Mouse (Mus musculus): ENCODE data around the gene Prpsap1. TPM values are rescaled to one million over a fixed set of nuclear protein-coding genes. Genes with fewer than 3 reads are reported as not detected.

Prpsap1 gene
- polyA plus RNA-seq, 1 experiment from 2014 or later, result 183 TPM

DNA sequence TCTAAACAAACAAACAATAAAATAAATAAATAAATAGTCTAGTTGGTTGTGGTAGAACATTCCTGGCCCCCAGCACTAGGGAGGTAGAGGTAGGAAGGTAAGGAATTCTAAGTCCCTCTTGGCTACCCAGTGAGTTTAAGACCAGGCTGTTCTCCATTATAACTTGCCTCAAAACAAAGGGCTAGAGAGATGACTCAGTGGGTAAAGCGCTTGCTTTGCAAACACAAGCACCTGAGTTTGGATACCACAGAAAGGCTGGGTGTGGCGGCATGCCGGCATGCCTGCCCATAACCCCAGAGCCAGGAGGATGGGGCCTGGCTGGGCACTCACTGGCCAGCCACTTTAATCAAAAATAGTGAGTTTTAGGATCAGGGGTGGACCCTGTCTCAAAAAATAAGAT lies 28.0 kb upstream of the Prpsap1 start:
- Histone ChIP-seq H3K9me3 (ENCODE audit: control insufficient read depth, low read length) (no peaks in the 10 kb centered on the region), H3K36me3 (ENCODE audit: control insufficient read depth, insufficient read depth, low read length) (no peaks in the 10 kb centered on the region), H3K9ac (ENCODE audit: low read length) (no peak overlapping the region), H3K4me2 (no peak overlapping the region), H3K4me3 (ENCODE audit: low read depth, low read length) (no peak overlapping the region), H3K27ac (ENCODE audit: low read depth, low read length) (no peak overlapping the region), H3K27me3 (ENCODE audit: control insufficient read depth, insufficient read depth, low read length) (no peaks in the 10 kb centered on the region), H3K4me1 (ENCODE audit: control insufficient read depth, insufficient read depth, low read length) (no peaks in the 10 kb centered on the region)
- DNase-seq (ENCODE audit: low spot score, missing footprints) (no peak), ATAC-seq (ENCODE audit: low FRiP score) (no peak)
- 86% methylated on average over 3 of the region's 3 CpGs for WGBS

DNA sequence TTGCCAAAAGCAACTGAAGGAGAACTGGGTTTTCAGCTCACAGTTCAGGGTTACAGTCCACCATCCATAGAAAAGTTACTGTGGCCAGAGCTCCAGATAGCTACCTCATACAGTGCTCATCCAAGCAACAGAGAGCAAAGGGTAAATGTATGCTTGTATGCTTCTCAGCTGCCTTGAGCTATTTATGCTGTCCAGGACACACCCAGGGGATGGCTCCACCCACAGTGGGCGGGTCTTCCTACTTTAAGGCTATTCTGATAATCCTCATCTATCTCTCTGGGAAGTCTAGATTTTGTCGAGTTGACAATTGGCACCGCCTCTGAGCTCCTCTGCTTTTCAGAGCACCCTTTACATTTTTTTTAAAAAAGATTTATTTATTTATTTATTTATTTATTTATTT lies 27.1 kb upstream of the Prpsap1 start:
- ATAC-seq (ENCODE audit: low FRiP score), result no peak
- Histone ChIP-seq H3K4me2 (no peak overlapping the region), H3K27ac (ENCODE audit: low read depth, low read length) (no peak overlapping the region), H3K4me1 (ENCODE audit: control insufficient read depth, insufficient read depth, low read length) (no peaks in the 10 kb centered on the region), H3K27me3 (ENCODE audit: control insufficient read depth, insufficient read depth, low read length) (no peaks in the 10 kb centered on the region), H3K36me3 (ENCODE audit: control insufficient read depth, insufficient read depth, low read length) (no peaks in the 10 kb centered on the region), H3K4me3 (ENCODE audit: low read depth, low read length) (no peak overlapping the region), H3K9me3 (ENCODE audit: control insufficient read depth, low read length) (no peaks in the 10 kb centered on the region), H3K9ac (ENCODE audit: low read length) (no peak overlapping the region)
- DNase-seq (ENCODE audit: low spot score, missing footprints), result no peak
- WGBS, result 64% methylated on average over 3 of the region's 3 CpGs

GRCm38 (mm10) chr11:116518482-116518881 lies 24.5 kb upstream of the Prpsap1 start:
- no peak for ATAC-seq (ENCODE audit: low FRiP score)
- no peak overlapping the region for H3K27ac ChIP-seq (ENCODE audit: low read depth, low read length)
- DNase-seq (ENCODE audit: low spot score, missing footprints), result no peak
- H3K9me3 ChIP-seq (ENCODE audit: control insufficient read depth, low read length), result no peaks in the 10 kb centered on the region
- 80% methylated on average over 8 of the region's 8 CpGs for WGBS
- no peaks in the 10 kb centered on the region for H3K4me1 ChIP-seq (ENCODE audit: control insufficient read depth, insufficient read depth, low read length)
- no peak overlapping the region for H3K4me3 ChIP-seq (ENCODE audit: low read depth, low read length)
- H3K9ac ChIP-seq (ENCODE audit: low read length), result no peak overlapping the region
- H3K27me3 ChIP-seq (ENCODE audit: control insufficient read depth, insufficient read depth, low read length), result peaks cover 4% of the 10 kb centered on the region
- no peak overlapping the region for H3K4me2 ChIP-seq
- no peaks in the 10 kb centered on the region for H3K36me3 ChIP-seq (ENCODE audit: control insufficient read depth, insufficient read depth, low read length)

DNA sequence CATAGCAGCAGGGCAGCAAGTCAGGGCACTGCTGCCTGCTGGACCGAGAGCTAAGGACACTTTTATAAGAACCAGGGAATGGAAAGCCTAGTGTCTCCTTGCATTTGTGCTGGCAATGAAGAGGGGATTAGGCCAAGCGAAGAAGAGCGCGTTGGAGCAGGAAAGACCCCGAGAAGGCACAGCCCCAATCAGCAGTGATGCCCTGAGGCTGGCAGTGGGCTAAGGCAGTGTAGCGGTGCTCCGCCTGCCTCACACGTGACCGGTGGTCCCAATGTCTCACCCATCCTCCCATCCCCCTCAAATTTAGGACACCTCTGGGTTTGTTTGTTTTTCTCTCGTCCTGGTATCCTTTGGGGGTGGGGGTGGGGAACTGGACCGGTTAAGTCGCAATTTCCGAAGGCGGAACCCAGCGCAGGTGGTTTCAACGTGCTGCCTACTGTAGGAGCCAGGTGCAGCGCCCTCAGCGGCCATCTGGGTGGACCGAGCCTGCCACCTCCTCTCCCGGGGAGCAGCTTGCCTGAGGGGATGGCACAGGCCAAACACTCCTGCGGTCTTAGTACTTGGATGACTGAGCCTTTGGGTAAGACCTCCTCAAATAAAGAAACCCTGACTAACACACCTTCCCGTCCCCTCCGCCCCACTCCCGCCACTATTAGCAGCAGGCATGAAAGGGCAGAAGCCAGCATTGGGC lies 21.5 kb upstream of the Prpsap1 start:
- no peak overlapping the region for H3K4me3 ChIP-seq (ENCODE audit: low read depth, low read length)
- no peaks in the 10 kb centered on the region for H3K9me3 ChIP-seq (ENCODE audit: control insufficient read depth, low read length)
- no peak for ATAC-seq (ENCODE audit: low FRiP score)
- peaks cover 4% of the 10 kb centered on the region for H3K27me3 ChIP-seq (ENCODE audit: control insufficient read depth, insufficient read depth, low read length)
- peak overlapping the region; percentile 32 for H3K4me2 ChIP-seq
- WGBS, result 16% methylated on average over 24 of the region's 24 CpGs
- peak overlapping the region; percentile 24; the same call in 1 of the 2 replicates for H3K9ac ChIP-seq (ENCODE audit: low read length)
- no peaks in the 10 kb centered on the region for H3K4me1 ChIP-seq (ENCODE audit: control insufficient read depth, insufficient read depth, low read length)
- H3K27ac ChIP-seq (ENCODE audit: low read depth, low read length), result no peak overlapping the region
- DNase-seq (ENCODE audit: low spot score, missing footprints), result no peak
- H3K36me3 ChIP-seq (ENCODE audit: control insufficient read depth, insufficient read depth, low read length), result no peaks in the 10 kb centered on the region

DNA sequence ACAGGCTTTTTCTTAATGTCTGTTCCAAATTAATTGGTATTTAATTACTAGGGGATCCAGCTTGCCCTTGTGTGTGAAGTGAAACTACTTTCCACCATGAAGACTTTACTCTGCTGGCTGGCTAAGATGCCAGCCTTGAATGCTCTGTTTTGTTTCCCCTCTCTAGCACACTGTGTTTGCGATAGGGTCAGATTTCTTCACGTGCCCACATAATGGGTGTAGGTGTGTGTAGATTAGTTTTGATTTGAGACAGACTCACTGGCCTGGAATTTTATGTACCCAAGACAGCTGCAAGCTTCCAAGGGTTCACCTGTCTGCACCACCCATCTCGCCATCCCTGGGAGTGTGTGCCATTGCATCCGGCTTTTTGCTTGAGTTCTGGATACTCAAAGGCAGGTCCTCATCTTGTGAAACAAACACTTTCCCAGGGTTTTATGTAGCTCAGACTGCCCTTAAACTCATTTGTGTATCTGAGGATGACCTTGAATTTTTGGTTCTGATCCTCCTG lies 19.6 kb upstream of the Prpsap1 start:
- Histone ChIP-seq H3K9ac (ENCODE audit: low read length) (no peak overlapping the region), H3K27ac (ENCODE audit: low read depth, low read length) (no peak overlapping the region), H3K36me3 (ENCODE audit: control insufficient read depth, insufficient read depth, low read length) (no peaks in the 10 kb centered on the region), H3K27me3 (ENCODE audit: control insufficient read depth, insufficient read depth, low read length) (peaks cover 4% of the 10 kb centered on the region), H3K4me1 (ENCODE audit: control insufficient read depth, insufficient read depth, low read length) (no peaks in the 10 kb centered on the region), H3K4me3 (ENCODE audit: low read depth, low read length) (no peak overlapping the region), H3K4me2 (no peak overlapping the region), H3K9me3 (ENCODE audit: control insufficient read depth, low read length) (no peaks in the 10 kb centered on the region)
- ATAC-seq (ENCODE audit: low FRiP score) (no peak), DNase-seq (ENCODE audit: low spot score, missing footprints) (no peak)
- WGBS, result 86% methylated on average over 4 of the region's 4 CpGs

- WGBS, result 81% methylated on average over 6 of the region's 6 CpGs
- no peak for DNase-seq (ENCODE audit: low spot score, missing footprints)
- H3K27ac ChIP-seq (ENCODE audit: low read depth, low read length), result no peak overlapping the region
- H3K27me3 ChIP-seq (ENCODE audit: control insufficient read depth, insufficient read depth, low read length), result peaks cover 4% of the 10 kb centered on the region
- ATAC-seq (ENCODE audit: low FRiP score), result no peak
- H3K9me3 ChIP-seq (ENCODE audit: control insufficient read depth, low read length), result no peaks in the 10 kb centered on the region
- H3K9ac ChIP-seq (ENCODE audit: low read length), result no peak overlapping the region
- H3K4me2 ChIP-seq, result no peak overlapping the region
- no peak overlapping the region for H3K4me3 ChIP-seq (ENCODE audit: low read depth, low read length)
- H3K4me1 ChIP-seq (ENCODE audit: control insufficient read depth, insufficient read depth, low read length), result no peaks in the 10 kb centered on the region
- H3K36me3 ChIP-seq (ENCODE audit: control insufficient read depth, insufficient read depth, low read length), result no peaks in the 10 kb centered on the region
Observed at GRCm38 (mm10) chr11:116512987-116513386, 19.0 kb upstream of the Prpsap1 start.

GRCm38 (mm10) chr11:116512154-116512553 lies 18.2 kb upstream of the Prpsap1 start:
- Histone ChIP-seq H3K36me3 (ENCODE audit: control insufficient read depth, insufficient read depth, low read length) (no peaks in the 10 kb centered on the region), H3K9me3 (ENCODE audit: control insufficient read depth, low read length) (no peaks in the 10 kb centered on the region), H3K9ac (ENCODE audit: low read length) (no peak overlapping the region), H3K27me3 (ENCODE audit: control insufficient read depth, insufficient read depth, low read length) (peaks cover 4% of the 10 kb centered on the region), H3K4me3 (ENCODE audit: low read depth, low read length) (no peak overlapping the region), H3K4me2 (no peak overlapping the region), H3K27ac (ENCODE audit: low read depth, low read length) (no peak overlapping the region), H3K4me1 (ENCODE audit: control insufficient read depth, insufficient read depth, low read length) (no peaks in the 10 kb centered on the region)
- DNase-seq (ENCODE audit: low spot score, missing footprints) (no peak), ATAC-seq (ENCODE audit: low FRiP score) (no peak)
- 94% methylated on average over 7 of the region's 7 CpGs for WGBS

DNA sequence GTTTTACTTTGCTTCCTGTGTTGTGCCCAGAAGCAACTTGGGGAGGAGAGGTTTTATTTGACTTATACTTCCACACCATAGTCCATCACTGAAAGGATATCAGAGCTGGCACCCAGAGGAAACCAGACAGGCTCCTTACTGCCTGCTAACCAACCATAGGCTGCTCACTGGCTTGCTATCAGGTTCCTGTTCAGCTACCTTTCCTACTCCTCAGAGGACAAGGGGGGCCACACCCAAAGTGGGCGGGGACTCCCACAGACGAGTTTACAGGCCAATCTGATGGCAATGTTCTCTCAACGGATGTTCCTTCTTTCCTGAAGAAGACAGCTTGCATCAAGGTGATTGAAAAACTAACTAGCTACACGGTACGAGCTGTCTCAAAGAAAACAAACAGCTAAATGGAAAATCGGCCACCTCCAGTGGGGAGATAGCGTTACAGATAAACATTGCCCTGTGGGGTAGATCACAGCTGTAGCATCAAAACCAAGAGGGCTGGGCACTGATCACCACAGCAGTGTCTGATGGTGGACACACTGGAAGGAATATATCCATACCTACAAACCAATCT lies 17.4 kb upstream of the Prpsap1 start:
- Histone ChIP-seq H3K4me1 (ENCODE audit: control insufficient read depth, insufficient read depth, low read length) (no peaks in the 10 kb centered on the region), H3K36me3 (ENCODE audit: control insufficient read depth, insufficient read depth, low read length) (no peaks in the 10 kb centered on the region), H3K27me3 (ENCODE audit: control insufficient read depth, insufficient read depth, low read length) (peaks cover 4% of the 10 kb centered on the region), H3K4me2 (no peak overlapping the region), H3K9ac (ENCODE audit: low read length) (no peak overlapping the region), H3K9me3 (ENCODE audit: control insufficient read depth, low read length) (no peaks in the 10 kb centered on the region), H3K4me3 (ENCODE audit: low read depth, low read length) (no peak overlapping the region), H3K27ac (ENCODE audit: low read depth, low read length) (no peak overlapping the region)
- ATAC-seq (ENCODE audit: low FRiP score), result no peak
- 70% methylated on average over 7 of the region's 7 CpGs for WGBS
- no peak for DNase-seq (ENCODE audit: low spot score, missing footprints)

DNA sequence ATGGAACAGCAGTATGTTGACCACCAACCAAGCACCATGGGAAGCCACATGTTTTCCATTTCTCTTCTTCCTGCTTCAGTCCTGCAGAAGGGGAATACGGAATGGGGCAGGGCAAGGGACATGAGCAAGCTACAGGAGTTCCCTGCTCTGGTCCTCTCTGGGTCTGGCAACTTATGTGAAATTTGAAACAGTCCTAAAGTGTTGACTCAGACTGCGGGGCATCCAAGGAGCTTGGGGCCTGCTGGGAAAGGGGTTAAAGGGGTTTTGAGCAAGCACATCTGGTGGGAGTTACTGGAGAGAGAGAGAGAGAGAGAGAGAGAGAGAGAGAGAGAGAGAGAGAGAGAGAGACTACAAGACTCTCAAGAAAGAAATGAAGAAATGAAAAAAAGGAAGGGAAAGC lies 14.7 kb upstream of the Prpsap1 start:
- ATAC-seq (ENCODE audit: low FRiP score), result no peak

More for the DNA sequence above, 14.7 kb upstream of the Prpsap1 start:
- WGBS, result 63% methylated on average over 2 of the region's 2 CpGs
- H3K27me3 ChIP-seq (ENCODE audit: control insufficient read depth, insufficient read depth, low read length), result no peaks in the 10 kb centered on the region
- H3K4me2 ChIP-seq, result no peak overlapping the region
- no peaks in the 10 kb centered on the region for H3K4me1 ChIP-seq (ENCODE audit: control insufficient read depth, insufficient read depth, low read length)
- no peak overlapping the region for H3K27ac ChIP-seq (ENCODE audit: low read depth, low read length)
- peak; percentile 69 for DNase-seq (ENCODE audit: low spot score, missing footprints)
- H3K9me3 ChIP-seq (ENCODE audit: control insufficient read depth, low read length), result no peaks in the 10 kb centered on the region
- H3K36me3 ChIP-seq (ENCODE audit: control insufficient read depth, insufficient read depth, low read length), result no peaks in the 10 kb centered on the region
- H3K4me3 ChIP-seq (ENCODE audit: low read depth, low read length), result no peak overlapping the region
- H3K9ac ChIP-seq (ENCODE audit: low read length), result no peak overlapping the region

All from midbrain, embryonic 11.5 days (tissue).